Mouse (Mus musculus) liver, embryonic 14.5 days (tissue): Measurements from ENCODE around the gene Ghr.

Experiments used
- CTCF ChIP-seq: IDR thresholded peaks from 2 replicates; pipeline ENCODE4 v1.5.1; 2016; ENCODE audit warnings: antibody characterized with exemption, low read depth, control low read depth
- EP300 ChIP-seq: IDR thresholded peaks from 2 replicates; pipeline ENCODE4 v1.6.1; 2016; ENCODE audit warnings: antibody characterized with exemption, low read depth

- no peak for TF ChIP-seq EP300
- no peak for TF ChIP-seq CTCF
These were observed 1.2 kb downstream of the Ghr start for GRCm38 (mm10) chr15:3581861-3582806.
